Mouse (Mus musculus): Measurements from ENCODE around the gene Sco1.

Gene Sco1

GRCm38 (mm10) chr11:67114901-67115300, 62.4 kb downstream of the Sco1 start:
- no peak for TF ChIP-seq GATA4 (IDR thresholded peaks at IDR 0.05; ENCODE audit: insufficient replicate concordance, low read length)

All from liver, adult (tissue).